Mouse (Mus musculus): ENCODE measurements around the gene Tm2d1. TPM values are rescaled to one million over a fixed set of nuclear protein-coding genes. Genes with fewer than 3 reads are reported as not detected.
"Not testable (repeated sequence)": the region's sequence is repeated elsewhere in the genome, so short reads cannot be mapped to it uniquely, and the experiment has no call there.

The Tm2d1 gene
- polyA plus RNA-seq (2012; rRNA removed), result 24.3 and 29.7 TPM in 2 replicates

DNA sequence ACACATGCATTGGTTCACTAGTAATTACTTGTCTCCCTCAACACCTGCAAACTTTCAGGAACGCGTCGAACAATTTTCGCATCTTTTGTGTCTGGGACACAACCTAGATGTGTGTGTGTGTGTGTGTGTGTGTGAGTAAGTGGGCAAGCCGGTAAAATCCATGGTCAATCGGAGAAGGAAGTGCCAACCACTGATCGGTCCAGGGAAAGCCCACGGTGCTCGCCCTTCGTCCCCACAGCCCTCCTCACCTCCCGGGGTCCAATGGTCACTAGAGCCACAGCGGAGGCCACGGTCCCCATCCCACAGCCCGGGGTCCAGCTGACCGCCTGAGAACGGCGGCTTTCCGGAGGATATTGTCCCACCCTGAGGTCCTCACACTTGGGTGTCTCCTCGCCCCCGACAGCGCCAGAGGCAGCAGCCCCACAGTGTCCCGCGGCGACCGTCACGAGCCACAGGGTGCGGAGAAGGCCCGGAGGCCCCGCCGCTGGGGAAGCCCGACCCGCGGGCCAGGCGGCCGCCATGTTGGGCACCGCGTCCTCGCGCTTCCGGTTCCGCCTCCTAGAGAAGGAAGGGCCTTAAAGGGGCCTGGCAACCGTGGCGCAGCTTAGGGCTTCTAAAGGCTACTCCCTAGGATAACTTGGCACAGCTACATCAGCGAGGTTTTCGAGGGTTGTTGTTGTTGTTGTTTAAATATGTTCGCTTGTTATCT, at the start of gene Tm2d1:
Tm2d1 (minus strand) TSS at position 591 of the 709 bp plus-strand sequence.
- peak; percentile 54 for TF ChIP-seq POLR2A (IDR thresholded peaks at IDR 0.05; ENCODE audit: low read depth, low read length)
- TF ChIP-seq CTCF (conservative IDR thresholded peaks at IDR 0.05; ENCODE audit: insufficient read depth, insufficient read length, low read depth, low read length), result no peak
- Histone ChIP-seq H3K4me3 (ENCODE audit: insufficient read depth, low read depth, low read length) (peak within 1 kb of the TSS; percentile 84), H3K4me1 (ENCODE audit: control insufficient read depth, insufficient read depth, low read length) (peaks cover 5% of the 10 kb centered on the region; the same call in 1 of the 2 replicates), H3K36me3 (ENCODE audit: control insufficient read depth, insufficient read depth, low read length) (no peaks in the 10 kb centered on the region), H3K27me3 (replicated peaks; ENCODE audit: control insufficient read depth, insufficient read depth, low read length) (no peaks in the 10 kb centered on the region), H3K27ac (ENCODE audit: insufficient read depth, low read depth, low read length) (peak within 1 kb of the TSS; percentile 34)
- WGBS, result under 1% methylated on average over 46 of the region's 46 CpGs
- peak; percentile 88 for DNase-seq

- DNase-seq, result peak; percentile 23
- WGBS, result 67% methylated on average over 8 of the region's 8 CpGs
- Histone ChIP-seq H3K4me3 (ENCODE audit: insufficient read depth, low read depth, low read length) (no peak overlapping the region), H3K27ac (ENCODE audit: insufficient read depth, low read depth, low read length) (no peak overlapping the region), H3K27me3 (replicated peaks; ENCODE audit: control insufficient read depth, insufficient read depth, low read length) (no peaks in the 10 kb centered on the region), H3K4me1 (ENCODE audit: control insufficient read depth, insufficient read depth, low read length) (no peaks in the 10 kb centered on the region), H3K36me3 (ENCODE audit: control insufficient read depth, insufficient read depth, low read length) (peaks cover 3% of the 10 kb centered on the region; the same call in 1 of the 2 replicates)
- no peak for TF ChIP-seq CTCF (conservative IDR thresholded peaks at IDR 0.05; ENCODE audit: insufficient read depth, insufficient read length, low read depth, low read length)
- TF ChIP-seq POLR2A (IDR thresholded peaks at IDR 0.05; ENCODE audit: low read depth, low read length), result no peak
Observed at GRCm38 (mm10) chr4:98428371-98428770, 45.3 kb upstream of the Tm2d1 start.

GRCm38 (mm10) chr4:98415150-98415549, 32.0 kb upstream of the Tm2d1 start:
- not testable (repeated sequence) for DNase-seq; H3K4me1 ChIP-seq (ENCODE audit: control insufficient read depth, insufficient read depth, low read length); H3K27me3 ChIP-seq (replicated peaks; ENCODE audit: control insufficient read depth, insufficient read depth, low read length); H3K27ac ChIP-seq (ENCODE audit: insufficient read depth, low read depth, low read length); H3K4me3 ChIP-seq (ENCODE audit: insufficient read depth, low read depth, low read length); H3K36me3 ChIP-seq (ENCODE audit: control insufficient read depth, insufficient read depth, low read length)
- WGBS, result 95% methylated on average over 8 of the region's 8 CpGs

- 79% methylated on average over 4 of the region's 4 CpGs for WGBS
- Histone ChIP-seq H3K27ac (ENCODE audit: insufficient read depth, low read depth, low read length) (no peak overlapping the region), H3K27me3 (replicated peaks; ENCODE audit: control insufficient read depth, insufficient read depth, low read length) (no peaks in the 10 kb centered on the region), H3K4me1 (ENCODE audit: control insufficient read depth, insufficient read depth, low read length) (peaks cover 6% of the 10 kb centered on the region), H3K4me3 (ENCODE audit: insufficient read depth, low read depth, low read length) (no peak overlapping the region), H3K36me3 (ENCODE audit: control insufficient read depth, insufficient read depth, low read length) (peaks cover 3% of the 10 kb centered on the region; the same call in 1 of the 2 replicates)
- DNase-seq, result no peak
- TF ChIP-seq POLR2A (IDR thresholded peaks at IDR 0.05; ENCODE audit: low read depth, low read length) (no peak), CTCF (conservative IDR thresholded peaks at IDR 0.05; ENCODE audit: insufficient read depth, insufficient read length, low read depth, low read length) (no peak)
Observed at GRCm38 (mm10) chr4:98408455-98408854, 25.3 kb upstream of the Tm2d1 start.

- Histone ChIP-seq H3K4me3 (ENCODE audit: insufficient read depth, low read depth, low read length) (no peak overlapping the region), H3K4me1 (ENCODE audit: control insufficient read depth, insufficient read depth, low read length) (peaks cover 21% of the 10 kb centered on the region), H3K27me3 (replicated peaks; ENCODE audit: control insufficient read depth, insufficient read depth, low read length) (no peaks in the 10 kb centered on the region), H3K27ac (ENCODE audit: insufficient read depth, low read depth, low read length) (no peak overlapping the region), H3K36me3 (ENCODE audit: control insufficient read depth, insufficient read depth, low read length) (peaks cover 2% of the 10 kb centered on the region; the same call in 1 of the 2 replicates)
- WGBS, result 59% methylated on average over 6 of the region's 6 CpGs
- peak; percentile 63 for DNase-seq
- TF ChIP-seq POLR2A (IDR thresholded peaks at IDR 0.05; ENCODE audit: low read depth, low read length) (no peak), CTCF (conservative IDR thresholded peaks at IDR 0.05; ENCODE audit: insufficient read depth, insufficient read length, low read depth, low read length) (no peak)
Observed at GRCm38 (mm10) chr4:98404412-98404811, 21.3 kb upstream of the Tm2d1 start.

DNA sequence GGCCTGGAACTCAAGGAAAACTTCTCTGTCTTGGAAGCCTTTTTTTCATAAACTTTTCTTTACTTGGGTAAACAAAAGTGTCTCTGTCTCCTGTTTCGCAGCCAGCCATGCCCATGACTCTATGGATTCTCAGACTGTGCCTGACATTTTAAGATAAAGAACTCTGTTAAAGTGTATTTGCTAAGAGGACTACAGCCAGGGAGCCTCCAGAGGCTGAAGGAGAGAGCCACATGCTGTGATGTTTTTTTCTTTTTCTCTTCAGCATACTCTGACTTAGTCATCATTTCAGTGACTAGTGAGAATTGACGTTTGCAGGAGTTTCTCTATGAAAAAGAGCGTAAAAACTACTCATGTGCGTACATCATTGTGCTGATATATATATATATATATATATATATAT, 20.4 kb upstream of the Tm2d1 start:
- Histone ChIP-seq H3K27ac (ENCODE audit: insufficient read depth, low read depth, low read length) (no peak overlapping the region), H3K4me1 (ENCODE audit: control insufficient read depth, insufficient read depth, low read length) (peaks cover 25% of the 10 kb centered on the region), H3K36me3 (ENCODE audit: control insufficient read depth, insufficient read depth, low read length) (peaks cover 2% of the 10 kb centered on the region; the same call in 1 of the 2 replicates), H3K4me3 (ENCODE audit: insufficient read depth, low read depth, low read length) (no peak overlapping the region), H3K27me3 (replicated peaks; ENCODE audit: control insufficient read depth, insufficient read depth, low read length) (no peaks in the 10 kb centered on the region)
- TF ChIP-seq CTCF (conservative IDR thresholded peaks at IDR 0.05; ENCODE audit: insufficient read depth, insufficient read length, low read depth, low read length) (no peak), POLR2A (IDR thresholded peaks at IDR 0.05; ENCODE audit: low read depth, low read length) (no peak)
- 81% methylated on average over 4 of the region's 4 CpGs for WGBS
- no peak for DNase-seq

GRCm38 (mm10) chr4:98401584-98401962, 18.5 kb upstream of the Tm2d1 start:
- H3K27me3 ChIP-seq (replicated peaks; ENCODE audit: control insufficient read depth, insufficient read depth, low read length), result no peaks in the 10 kb centered on the region
- H3K27ac ChIP-seq (ENCODE audit: insufficient read depth, low read depth, low read length), result peak overlapping the region; percentile 85
- 29% methylated on average over 2 of the region's 2 CpGs for WGBS
- peak; percentile 53 for DNase-seq
- no peaks in the 10 kb centered on the region for H3K36me3 ChIP-seq (ENCODE audit: control insufficient read depth, insufficient read depth, low read length)
- peaks cover 25% of the 10 kb centered on the region for H3K4me1 ChIP-seq (ENCODE audit: control insufficient read depth, insufficient read depth, low read length)
- no peak overlapping the region for H3K4me3 ChIP-seq (ENCODE audit: insufficient read depth, low read depth, low read length)
- TF ChIP-seq CTCF (conservative IDR thresholded peaks at IDR 0.05; ENCODE audit: insufficient read depth, insufficient read length, low read depth, low read length) (no peak), POLR2A (IDR thresholded peaks at IDR 0.05; ENCODE audit: low read depth, low read length) (no peak)
